Mouse (Mus musculus): ENCODE data around the gene Slc38a9. TPM values are rescaled to one million over a fixed set of nuclear protein-coding genes. Genes with fewer than 3 reads are reported as not detected.
"Not testable (repeated sequence)": the region's sequence is repeated elsewhere in the genome, so short reads cannot be mapped to it uniquely, and the experiment has no call there.

Gene Slc38a9
- polyA plus RNA-seq, 1 experiment from 2014 or later = 18.9 TPM

- Histone ChIP-seq H3K9ac (ENCODE audit: low read length) (no peak overlapping the region), H3K4me3 (ENCODE audit: low read depth, low read length) (no peak overlapping the region), H3K27ac (ENCODE audit: low read depth, low read length) (no peak overlapping the region), H3K4me2 (ENCODE audit: low read depth) (no peak overlapping the region), H3K27me3 (ENCODE audit: control insufficient read depth, insufficient read depth, low read length) (no peaks in the 10 kb centered on the region), H3K9me3 (ENCODE audit: control insufficient read depth, low read length) (no peaks in the 10 kb centered on the region), H3K36me3 (ENCODE audit: control insufficient read depth, insufficient read depth, low read length) (no peaks in the 10 kb centered on the region), H3K4me1 (ENCODE audit: control insufficient read depth, insufficient read depth, low read length) (no peaks in the 10 kb centered on the region)
- DNase-seq (ENCODE audit: low spot score) (no peak), ATAC-seq (ENCODE audit: insufficient read depth, low FRiP score, low TSS enrichment) (no peak)
- WGBS = 90% methylated on average over 8 of the region's 8 CpGs
Measured at GRCm38 (mm10) chr13:112701256-112701655, 40.7 kb downstream of the Slc38a9 start.

GRCm38 (mm10) chr13:112706351-112706750 is 45.8 kb downstream of the Slc38a9 start:
- DNase-seq (ENCODE audit: low spot score) = no peak
- H3K27me3 ChIP-seq (ENCODE audit: control insufficient read depth, insufficient read depth, low read length) = no peaks in the 10 kb centered on the region
- ATAC-seq (ENCODE audit: insufficient read depth, low FRiP score, low TSS enrichment) = no peak
- H3K27ac ChIP-seq (ENCODE audit: low read depth, low read length) = no peak overlapping the region
- no peaks in the 10 kb centered on the region for H3K36me3 ChIP-seq (ENCODE audit: control insufficient read depth, insufficient read depth, low read length)
- H3K4me1 ChIP-seq (ENCODE audit: control insufficient read depth, insufficient read depth, low read length) = no peaks in the 10 kb centered on the region
- 88% methylated on average over 4 of the region's 4 CpGs for WGBS
- H3K4me3 ChIP-seq (ENCODE audit: low read depth, low read length) = no peak overlapping the region
- H3K9me3 ChIP-seq (ENCODE audit: control insufficient read depth, low read length) = no peaks in the 10 kb centered on the region
- H3K4me2 ChIP-seq (ENCODE audit: low read depth) = no peak overlapping the region
- H3K9ac ChIP-seq (ENCODE audit: low read length) = no peak overlapping the region

GRCm38 (mm10) chr13:112720078-112720736 is 59.7 kb downstream of the Slc38a9 start:
- H3K4me3 ChIP-seq (ENCODE audit: low read depth, low read length) = no peak overlapping the region
- H3K4me2 ChIP-seq (ENCODE audit: low read depth) = no peak overlapping the region
- no peak overlapping the region for H3K9ac ChIP-seq (ENCODE audit: low read length)
- no peak for ATAC-seq (ENCODE audit: insufficient read depth, low FRiP score, low TSS enrichment)
- no peak for DNase-seq (ENCODE audit: low spot score)
- WGBS = 90% methylated on average over 15 of the region's 15 CpGs
- H3K27ac ChIP-seq (ENCODE audit: low read depth, low read length) = no peak overlapping the region
- H3K27me3 ChIP-seq (ENCODE audit: control insufficient read depth, insufficient read depth, low read length) = no peaks in the 10 kb centered on the region
- H3K9me3 ChIP-seq (ENCODE audit: control insufficient read depth, low read length) = no peaks in the 10 kb centered on the region
- no peaks in the 10 kb centered on the region for H3K4me1 ChIP-seq (ENCODE audit: control insufficient read depth, insufficient read depth, low read length)
- H3K36me3 ChIP-seq (ENCODE audit: control insufficient read depth, insufficient read depth, low read length) = no peaks in the 10 kb centered on the region

GRCm38 (mm10) chr13:112721946-112722729 is 61.6 kb downstream of the Slc38a9 start:
- Histone ChIP-seq H3K4me1 (ENCODE audit: control insufficient read depth, insufficient read depth, low read length) (no peaks in the 10 kb centered on the region), H3K36me3 (ENCODE audit: control insufficient read depth, insufficient read depth, low read length) (no peaks in the 10 kb centered on the region), H3K4me3 (ENCODE audit: low read depth, low read length) (no peak overlapping the region), H3K27me3 (ENCODE audit: control insufficient read depth, insufficient read depth, low read length) (no peaks in the 10 kb centered on the region), H3K4me2 (ENCODE audit: low read depth) (no peak overlapping the region), H3K9ac (ENCODE audit: low read length) (no peak overlapping the region), H3K9me3 (ENCODE audit: control insufficient read depth, low read length) (no peaks in the 10 kb centered on the region), H3K27ac (ENCODE audit: low read depth, low read length) (no peak overlapping the region)
- WGBS = 43% methylated on average over 9 of the region's 9 CpGs
- ATAC-seq (ENCODE audit: insufficient read depth, low FRiP score, low TSS enrichment) = no peak
- DNase-seq (ENCODE audit: low spot score) = no peak

GRCm38 (mm10) chr13:112724260-112724659 is 63.7 kb downstream of the Slc38a9 start:
- not testable (repeated sequence) for DNase-seq (ENCODE audit: low spot score); H3K4me1 ChIP-seq (ENCODE audit: control insufficient read depth, insufficient read depth, low read length)

GRCm38 (mm10) chr13:112726002-112726401 is 65.5 kb downstream of the Slc38a9 start:
- DNase-seq (ENCODE audit: low spot score) = no peak
- H3K27ac ChIP-seq (ENCODE audit: low read depth, low read length) = no peak overlapping the region

More at GRCm38 (mm10) chr13:112724260-112724659, 63.7 kb downstream of the Slc38a9 start:
- H3K4me3 ChIP-seq (ENCODE audit: low read depth, low read length); H3K36me3 ChIP-seq (ENCODE audit: control insufficient read depth, insufficient read depth, low read length); H3K27me3 ChIP-seq (ENCODE audit: control insufficient read depth, insufficient read depth, low read length); ATAC-seq (ENCODE audit: insufficient read depth, low FRiP score, low TSS enrichment); H3K4me2 ChIP-seq (ENCODE audit: low read depth); H3K9ac ChIP-seq (ENCODE audit: low read length); H3K9me3 ChIP-seq (ENCODE audit: control insufficient read depth, low read length); H3K27ac ChIP-seq (ENCODE audit: low read depth, low read length): not testable (repeated sequence)

GRCm38 (mm10) chr13:112733311-112733710 is 72.8 kb downstream of the Slc38a9 start:
- DNase-seq (ENCODE audit: low spot score) = no peak
- H3K4me2 ChIP-seq (ENCODE audit: low read depth) = no peak overlapping the region
- no peaks in the 10 kb centered on the region for H3K9me3 ChIP-seq (ENCODE audit: control insufficient read depth, low read length)
- no peak overlapping the region for H3K9ac ChIP-seq (ENCODE audit: low read length)
- 93% methylated on average over 12 of the region's 12 CpGs for WGBS
- H3K27me3 ChIP-seq (ENCODE audit: control insufficient read depth, insufficient read depth, low read length) = no peaks in the 10 kb centered on the region
- ATAC-seq (ENCODE audit: insufficient read depth, low FRiP score, low TSS enrichment) = no peak
- H3K4me1 ChIP-seq (ENCODE audit: control insufficient read depth, insufficient read depth, low read length) = no peaks in the 10 kb centered on the region
- H3K36me3 ChIP-seq (ENCODE audit: control insufficient read depth, insufficient read depth, low read length) = no peaks in the 10 kb centered on the region
- no peak overlapping the region for H3K4me3 ChIP-seq (ENCODE audit: low read depth, low read length)
- H3K27ac ChIP-seq (ENCODE audit: low read depth, low read length) = no peak overlapping the region

More at GRCm38 (mm10) chr13:112726002-112726401, 65.5 kb downstream of the Slc38a9 start:
- Histone ChIP-seq H3K36me3 (ENCODE audit: control insufficient read depth, insufficient read depth, low read length) (no peaks in the 10 kb centered on the region), H3K27me3 (ENCODE audit: control insufficient read depth, insufficient read depth, low read length) (no peaks in the 10 kb centered on the region), H3K4me1 (ENCODE audit: control insufficient read depth, insufficient read depth, low read length) (no peaks in the 10 kb centered on the region), H3K9me3 (ENCODE audit: control insufficient read depth, low read length) (no peaks in the 10 kb centered on the region), H3K4me3 (ENCODE audit: low read depth, low read length) (no peak overlapping the region), H3K4me2 (ENCODE audit: low read depth) (no peak overlapping the region), H3K9ac (ENCODE audit: low read length) (no peak overlapping the region)
- no peak for ATAC-seq (ENCODE audit: insufficient read depth, low FRiP score, low TSS enrichment)
- WGBS = 89% methylated on average over 3 of the region's 3 CpGs

GRCm38 (mm10) chr13:112734906-112735713 is 74.6 kb downstream of the Slc38a9 start:
- H3K9ac ChIP-seq (ENCODE audit: low read length) = no peak overlapping the region
- H3K36me3 ChIP-seq (ENCODE audit: control insufficient read depth, insufficient read depth, low read length) = no peaks in the 10 kb centered on the region
- no peak overlapping the region for H3K27ac ChIP-seq (ENCODE audit: low read depth, low read length)
- H3K4me2 ChIP-seq (ENCODE audit: low read depth) = no peak overlapping the region
- H3K27me3 ChIP-seq (ENCODE audit: control insufficient read depth, insufficient read depth, low read length) = no peaks in the 10 kb centered on the region
- ATAC-seq (ENCODE audit: insufficient read depth, low FRiP score, low TSS enrichment) = no peak
- H3K9me3 ChIP-seq (ENCODE audit: control insufficient read depth, low read length) = no peaks in the 10 kb centered on the region
- no peak overlapping the region for H3K4me3 ChIP-seq (ENCODE audit: low read depth, low read length)
- peak; percentile 56 for DNase-seq (ENCODE audit: low spot score)
- H3K4me1 ChIP-seq (ENCODE audit: control insufficient read depth, insufficient read depth, low read length) = no peaks in the 10 kb centered on the region
- WGBS = 78% methylated on average over 14 of the region's 14 CpGs

Measured in neural tube, embryonic 11.5 days (tissue).